Mouse (Mus musculus): Measurements from ENCODE around the gene Gm42906.

Gm42906 gene

GRCm38 (mm10) chr5:151142671-151143601 is 285.0 kb downstream of the Gm42906 start:
- peak; percentile 98 for DNase-seq

DNA sequence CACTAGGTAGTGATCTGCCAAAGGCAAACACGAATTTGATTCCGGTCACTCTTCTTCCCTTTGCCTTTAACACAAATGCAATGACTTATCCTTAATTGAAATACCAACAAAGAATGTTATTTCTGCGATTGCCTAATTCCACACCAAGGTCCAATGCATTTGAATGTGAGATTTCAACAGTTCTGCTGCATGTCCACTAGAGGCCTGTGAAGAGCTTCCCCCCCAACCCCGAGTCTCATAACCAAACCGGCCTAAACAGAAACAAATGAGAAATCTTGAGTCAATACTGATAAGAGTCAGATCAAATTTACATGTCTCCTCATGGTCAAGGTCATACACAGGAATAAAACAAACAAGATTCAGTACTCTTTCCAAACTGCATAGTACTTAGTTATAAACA is 285.7 kb downstream of the Gm42906 start:
- peak; percentile 94 for DNase-seq

GRCm38 (mm10) chr5:151137901-151138300 is 290.1 kb downstream of the Gm42906 start:
- DNase-seq, result peak; percentile 87

DNA sequence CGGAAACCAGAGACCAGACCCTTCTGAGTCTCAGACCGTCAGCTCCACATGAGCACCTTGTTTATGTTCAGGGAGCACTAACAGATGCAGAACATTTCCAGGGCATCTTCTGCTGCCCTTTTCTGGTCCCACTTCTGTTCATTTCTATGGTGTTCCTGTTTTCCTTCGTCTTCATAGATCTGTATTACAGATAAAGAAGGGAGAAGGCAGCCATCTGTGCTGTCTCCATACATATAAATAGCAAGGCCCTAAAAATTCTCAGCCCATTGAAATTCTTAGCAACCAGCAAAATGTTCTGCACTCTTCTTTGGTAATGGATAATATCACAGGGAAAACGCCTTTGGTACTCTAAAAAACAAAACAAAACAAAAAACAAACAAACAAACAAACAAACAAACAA is 290.7 kb downstream of the Gm42906 start:
- peak; percentile 30 for DNase-seq

DNA sequence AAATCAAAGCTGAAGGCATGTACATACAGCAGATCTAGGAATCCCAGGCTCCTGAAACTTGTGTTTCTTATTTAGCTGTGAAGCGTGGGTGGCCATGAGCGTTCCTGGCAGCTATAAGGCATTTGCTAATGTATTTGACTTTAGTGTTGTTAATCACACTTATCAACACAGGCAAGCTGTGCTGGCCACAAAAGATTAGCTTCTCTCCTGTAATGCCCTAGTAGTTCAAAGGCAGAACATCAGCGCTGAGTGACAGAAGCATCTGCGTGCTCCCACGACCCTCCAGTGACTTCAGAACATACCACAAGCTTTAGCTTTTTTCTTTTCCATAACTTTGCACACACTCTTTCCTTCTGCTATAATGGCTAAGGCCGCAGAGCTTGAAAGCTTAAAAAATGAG is 292.0 kb downstream of the Gm42906 start:
- DNase-seq, result peak; percentile 80

DNA sequence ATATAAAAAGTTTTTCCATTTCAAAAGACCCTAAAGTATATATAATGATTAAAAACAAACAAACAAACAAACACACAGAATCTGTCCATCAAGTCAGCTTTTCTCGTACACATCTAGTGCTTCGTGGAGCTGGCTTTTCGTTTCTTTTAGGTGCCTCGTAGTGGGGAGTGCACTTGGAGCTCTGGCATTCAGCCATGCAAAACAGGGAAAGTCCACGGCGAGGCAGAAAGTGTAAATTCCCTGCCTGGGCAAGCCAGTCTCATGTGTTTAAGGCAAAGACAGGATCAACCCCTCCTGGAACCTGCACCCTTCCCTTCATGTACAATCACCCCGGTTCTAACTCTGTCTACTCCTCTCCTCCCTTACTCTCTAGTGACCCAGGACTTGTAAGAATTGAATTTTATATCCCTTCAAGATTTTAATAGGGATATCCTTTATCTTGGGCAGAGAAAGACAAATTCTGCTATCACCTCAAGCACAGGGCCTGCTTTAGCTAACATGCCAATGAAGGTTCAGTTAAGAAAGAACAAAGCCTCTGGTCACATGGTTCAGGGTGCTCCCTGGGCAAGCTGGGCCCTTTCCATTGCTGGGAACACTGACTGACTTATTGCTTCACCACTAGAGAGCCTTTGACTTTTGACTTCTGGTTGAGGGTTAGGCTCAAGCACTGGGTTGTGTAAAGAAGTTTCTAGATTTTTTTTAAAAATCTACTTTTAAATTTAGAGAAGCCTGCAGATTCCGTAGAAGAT is 292.7 kb downstream of the Gm42906 start:
- DNase-seq, result peak; percentile 85

DNA sequence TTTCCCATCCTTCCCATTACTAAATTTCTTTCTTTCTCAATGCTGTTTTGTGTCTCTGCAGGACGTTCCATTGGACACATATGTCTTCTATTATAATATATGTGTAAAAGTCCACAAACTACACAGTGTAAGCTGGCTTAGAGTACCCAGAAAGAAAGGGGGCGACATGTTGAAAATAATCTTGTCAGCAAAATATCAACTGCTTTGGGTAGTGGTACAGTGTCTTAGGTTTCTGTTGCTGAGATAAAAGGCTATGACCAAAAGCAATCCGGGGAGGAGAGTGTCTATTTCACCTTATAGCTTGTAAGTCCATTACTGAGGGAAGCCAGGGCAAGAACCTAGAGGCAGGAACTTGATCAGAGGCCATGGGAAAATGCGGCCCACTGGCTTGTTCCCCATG is 293.8 kb downstream of the Gm42906 start:
- DNase-seq, result peak; percentile 51

DNA sequence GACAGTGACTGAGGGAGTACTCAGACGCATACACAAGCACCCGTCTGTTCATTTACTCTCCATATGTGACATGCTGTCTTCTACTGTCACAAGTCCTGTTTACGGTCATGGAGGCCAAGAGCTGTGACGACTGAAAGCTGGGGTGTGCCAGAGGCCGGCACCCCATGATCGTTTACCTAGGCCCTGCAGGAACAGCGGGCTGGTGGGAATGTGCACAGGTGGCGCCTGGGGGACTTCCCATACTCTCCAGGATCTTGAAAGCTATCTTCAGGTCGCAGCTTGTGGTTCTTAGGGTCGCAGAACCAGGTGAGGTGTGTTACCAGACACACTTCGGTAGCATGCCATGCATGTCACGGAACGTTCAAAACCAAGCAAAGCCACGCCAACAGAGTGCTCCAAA is 294.2 kb downstream of the Gm42906 start:
- DNase-seq, result peak; percentile 82

DNA sequence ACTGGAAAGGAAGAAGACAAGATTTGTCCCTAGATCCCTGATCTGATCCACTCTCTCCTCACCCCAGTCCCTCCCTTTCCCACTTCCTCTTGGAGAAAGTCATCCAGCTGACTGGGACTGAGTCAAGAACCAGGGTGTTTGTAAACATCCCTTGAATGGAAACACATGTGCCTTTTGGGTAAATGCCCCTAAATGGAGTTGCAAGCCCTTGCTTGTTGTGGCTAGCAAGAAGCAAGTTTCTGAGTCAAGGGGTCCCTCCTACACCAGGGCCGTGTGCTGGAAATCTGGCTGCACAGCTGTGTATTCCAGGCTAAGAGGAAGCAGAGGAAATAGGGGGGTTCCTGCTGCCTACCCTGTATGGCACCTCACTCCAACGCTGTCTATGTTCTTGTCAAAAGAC is 298.2 kb downstream of the Gm42906 start:
- peak; percentile 95 for DNase-seq

DNA sequence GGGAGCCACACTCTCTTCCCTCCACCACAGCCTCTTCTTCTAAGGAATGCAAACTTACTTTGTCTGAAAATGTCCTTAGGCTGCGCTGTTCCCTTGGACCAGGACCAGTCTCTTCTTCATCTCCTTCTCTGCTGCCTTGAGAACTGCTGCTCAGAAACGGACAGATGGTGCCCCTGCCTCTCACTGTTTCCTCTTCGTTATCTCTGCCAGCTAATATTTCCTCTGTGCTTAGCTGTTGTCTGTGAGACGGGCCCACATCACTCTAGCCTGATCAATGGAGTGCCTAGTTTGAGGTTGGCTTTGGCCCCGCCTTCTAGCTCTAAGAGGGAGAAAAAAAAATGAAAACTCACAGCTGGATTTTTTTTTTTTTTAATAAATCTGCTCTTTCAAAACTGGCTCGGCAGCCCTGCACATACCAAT is 300.7 kb downstream of the Gm42906 start:
- peak; percentile 93 for DNase-seq

DNA sequence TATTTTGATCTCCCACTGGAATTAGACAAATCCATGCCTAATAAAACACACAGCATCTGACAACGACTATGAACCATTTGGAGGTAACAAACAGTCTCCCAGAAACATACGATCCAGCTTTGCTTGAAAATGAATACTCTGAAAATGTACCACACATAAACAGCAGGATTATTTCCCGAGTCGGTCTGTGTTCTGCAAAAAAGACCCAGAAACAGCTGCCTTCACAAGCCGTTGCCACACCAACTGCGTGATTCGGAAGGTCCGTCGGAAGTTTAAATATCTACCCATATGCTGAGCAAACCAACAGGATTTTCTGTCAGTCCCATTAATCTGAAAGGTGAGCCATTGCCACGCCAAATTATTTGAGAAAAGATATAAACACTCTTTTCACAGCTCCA is 301.4 kb downstream of the Gm42906 start:
- peak; percentile 77 for DNase-seq

DNA sequence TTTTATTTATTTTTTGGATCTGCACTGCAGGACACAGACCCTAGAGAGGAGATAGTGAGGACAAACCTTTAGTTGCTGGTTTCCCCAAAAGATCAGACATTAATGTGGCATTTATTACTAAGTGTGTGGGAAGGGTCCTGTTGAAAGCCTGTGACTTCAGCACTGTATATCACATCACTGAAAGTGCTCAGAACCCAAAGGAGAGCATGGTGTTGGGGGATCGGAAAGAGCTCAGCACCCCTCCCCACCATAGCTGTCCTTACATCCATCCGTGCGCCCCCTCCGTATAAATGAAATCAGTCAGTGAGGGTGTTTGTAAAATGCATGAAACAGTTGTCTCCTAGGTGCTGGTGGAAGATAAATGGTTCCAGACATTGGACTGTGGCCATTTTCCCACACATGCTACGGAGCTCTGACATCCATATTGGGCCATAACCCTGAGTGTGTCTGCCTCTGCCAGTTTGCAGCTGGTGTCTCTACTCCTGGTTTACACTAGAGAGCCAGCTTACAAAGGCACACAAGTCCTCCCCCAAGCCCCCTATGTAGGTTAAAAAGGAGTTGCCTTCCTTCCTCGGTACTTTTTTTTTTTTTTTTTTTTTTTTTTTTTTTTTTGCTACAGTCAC is 301.9 kb downstream of the Gm42906 start:
- DNase-seq, result peak; percentile 92

GRCm38 (mm10) chr5:151117846-151118245 is 310.1 kb downstream of the Gm42906 start:
- DNase-seq, result peak; percentile 86

DNA sequence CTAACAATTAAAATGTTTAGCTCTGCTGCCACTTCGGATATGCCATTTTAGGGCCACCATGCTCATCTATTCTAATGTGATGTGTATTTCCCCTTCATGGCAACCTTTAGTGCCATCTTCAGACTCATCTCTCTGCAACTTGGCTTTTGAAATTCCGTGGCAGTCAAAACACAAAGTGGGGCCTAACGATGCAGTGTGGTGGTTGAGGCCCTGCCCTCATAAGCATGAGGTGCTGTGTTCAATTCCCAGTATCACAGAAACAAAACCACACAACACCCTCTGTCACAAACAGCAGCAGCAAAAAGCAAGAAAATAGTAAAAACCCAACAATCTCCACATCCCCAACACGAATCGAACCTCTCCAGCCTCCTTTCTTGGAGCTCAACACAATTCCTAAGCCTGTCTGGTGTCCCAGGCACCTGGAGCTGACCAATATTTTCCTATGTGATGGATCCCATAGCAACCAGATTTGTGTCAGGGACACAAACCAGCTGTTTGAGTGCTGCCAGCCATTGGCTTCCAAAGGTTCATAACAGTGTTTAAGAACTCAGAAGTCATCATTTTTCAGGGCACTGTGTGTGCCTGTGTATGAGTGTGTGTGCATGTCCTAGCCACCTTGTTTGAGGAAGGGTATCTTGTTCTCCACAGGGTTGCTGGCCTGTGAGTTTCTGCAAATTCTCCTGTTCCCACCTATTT is 311.6 kb downstream of the Gm42906 start:
- peak; percentile 86 for DNase-seq

DNA sequence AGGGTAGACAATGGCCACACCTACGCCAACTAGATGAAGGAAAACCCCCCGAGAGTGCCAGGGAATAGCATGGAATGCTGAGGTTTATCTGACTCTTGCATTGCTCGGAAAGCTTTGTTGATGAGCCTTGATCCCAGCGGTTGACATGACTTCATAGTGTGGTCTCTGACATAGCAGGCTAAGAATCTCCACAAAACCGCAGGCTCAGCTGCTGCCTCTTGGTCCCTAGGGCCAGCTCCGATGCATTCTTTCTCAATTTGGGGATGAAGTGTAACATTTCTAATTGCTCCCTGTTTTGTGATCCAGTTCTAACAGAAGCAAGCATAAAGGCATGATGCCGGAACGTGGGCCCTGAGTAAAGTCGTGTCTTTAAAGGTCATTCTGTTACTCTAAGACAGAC is 315.2 kb downstream of the Gm42906 start:
- DNase-seq, result peak; percentile 96

- peak; percentile 64 for DNase-seq
Measured at GRCm38 (mm10) chr5:151111080-151111871, 316.7 kb downstream of the Gm42906 start.

- DNase-seq, result peak; percentile 93
Measured at GRCm38 (mm10) chr5:151110461-151110908, 317.5 kb downstream of the Gm42906 start.

- DNase-seq, result peak; percentile 82
Measured at GRCm38 (mm10) chr5:151109822-151110221, 318.1 kb downstream of the Gm42906 start.

- peak; percentile 77 for DNase-seq
Measured at GRCm38 (mm10) chr5:151108955-151109354, 319.0 kb downstream of the Gm42906 start.

GRCm38 (mm10) chr5:151108291-151108897 is 319.6 kb downstream of the Gm42906 start:
- DNase-seq, result peak; percentile 92

- DNase-seq, result peak; percentile 61
Measured at GRCm38 (mm10) chr5:151106841-151107240, 321.1 kb downstream of the Gm42906 start.
